Mouse (Mus musculus): ENCODE measurements around the gene Sgsm1. TPM values are rescaled to one million over a fixed set of nuclear protein-coding genes. Genes with fewer than 3 reads are reported as not detected.

Sgsm1 gene
- polyA plus RNA-seq, 1 experiment from 2014 or later: 9.8 TPM

GRCm38 (mm10) chr5:113221147-113221865 is 89.3 kb downstream of the Sgsm1 start, which contains the start of gene 2900026A02Rik:
2900026A02Rik (minus strand) TSS chr5:113221236.
- H3K27ac ChIP-seq: no peak within 1 kb of the TSS
- peak; percentile 44; the same call in 1 of the 2 replicates for ATAC-seq
- H3K4me2 ChIP-seq: peak within 1 kb of the TSS; percentile 91
- no peaks in the 10 kb centered on the region for H3K36me3 ChIP-seq (ENCODE audit: poor library complexity, severe bottlenecking)
- no peaks in the 10 kb centered on the region for H3K27me3 ChIP-seq
- peaks cover 20% of the 10 kb centered on the region for H3K4me1 ChIP-seq
- peak within 1 kb of the TSS; percentile 60 for H3K4me3 ChIP-seq
- no peaks in the 10 kb centered on the region for H3K9me3 ChIP-seq (replicated peaks)
- peak within 1 kb of the TSS; percentile 72 for H3K9ac ChIP-seq
- 9% methylated on average over 45 of the region's 62 CpGs for WGBS

- Histone ChIP-seq H3K27me3 (no peaks in the 10 kb centered on the region), H3K9me3 (replicated peaks) (no peaks in the 10 kb centered on the region), H3K9ac (peak overlapping the region; percentile 72), H3K36me3 (ENCODE audit: poor library complexity, severe bottlenecking) (no peaks in the 10 kb centered on the region), H3K4me3 (peak overlapping the region; percentile 60), H3K27ac (no peak overlapping the region), H3K4me1 (peaks cover 12% of the 10 kb centered on the region), H3K4me2 (peak overlapping the region; percentile 91)
- under 1% methylated on average over 63 of the region's 64 CpGs for WGBS
- ATAC-seq: peak; percentile 17
Observed at GRCm38 (mm10) chr5:113220383-113221146, 90.0 kb downstream of the Sgsm1 start.

GRCm38 (mm10) chr5:113219876-113220275 is 90.7 kb downstream of the Sgsm1 start:
- Histone ChIP-seq H3K27ac (no peak overlapping the region), H3K4me1 (peaks cover 8% of the 10 kb centered on the region), H3K4me2 (peak overlapping the region; percentile 91; the same call in 1 of the 2 replicates), H3K4me3 (no peak overlapping the region), H3K27me3 (no peaks in the 10 kb centered on the region), H3K36me3 (ENCODE audit: poor library complexity, severe bottlenecking) (no peaks in the 10 kb centered on the region), H3K9me3 (replicated peaks) (no peaks in the 10 kb centered on the region), H3K9ac (no peak overlapping the region)
- WGBS: 66% methylated on average over 7 of the region's 7 CpGs
- no peak for ATAC-seq

GRCm38 (mm10) chr5:113219450-113219849 is 91.1 kb downstream of the Sgsm1 start:
- Histone ChIP-seq H3K4me1 (peaks cover 8% of the 10 kb centered on the region), H3K36me3 (ENCODE audit: poor library complexity, severe bottlenecking) (no peaks in the 10 kb centered on the region), H3K9ac (no peak overlapping the region), H3K27me3 (no peaks in the 10 kb centered on the region), H3K9me3 (replicated peaks) (no peaks in the 10 kb centered on the region), H3K4me2 (no peak overlapping the region), H3K27ac (no peak overlapping the region), H3K4me3 (no peak overlapping the region)
- 88% methylated on average over 6 of the region's 6 CpGs for WGBS
- no peak for ATAC-seq

- Histone ChIP-seq H3K9me3 (replicated peaks) (no peaks in the 10 kb centered on the region), H3K27me3 (no peaks in the 10 kb centered on the region), H3K4me1 (peaks cover 8% of the 10 kb centered on the region), H3K4me2 (no peak overlapping the region), H3K36me3 (ENCODE audit: poor library complexity, severe bottlenecking) (no peaks in the 10 kb centered on the region), H3K9ac (no peak overlapping the region), H3K4me3 (no peak overlapping the region), H3K27ac (no peak overlapping the region)
- ATAC-seq: no peak
- WGBS: 85% methylated on average over 17 of the region's 17 CpGs
Observed at GRCm38 (mm10) chr5:113218617-113219235, 91.9 kb downstream of the Sgsm1 start.

- Histone ChIP-seq H3K27ac (no peak overlapping the region), H3K9me3 (replicated peaks) (no peaks in the 10 kb centered on the region), H3K27me3 (no peaks in the 10 kb centered on the region), H3K4me3 (no peak overlapping the region), H3K9ac (no peak overlapping the region), H3K36me3 (ENCODE audit: poor library complexity, severe bottlenecking) (no peaks in the 10 kb centered on the region), H3K4me2 (no peak overlapping the region), H3K4me1 (peaks cover 8% of the 10 kb centered on the region)
- ATAC-seq: no peak
- 84% methylated on average over 12 of the region's 12 CpGs for WGBS
Observed at GRCm38 (mm10) chr5:113217076-113217475, 93.5 kb downstream of the Sgsm1 start.

GRCm38 (mm10) chr5:113216328-113216960 is 94.1 kb downstream of the Sgsm1 start:
- WGBS: 76% methylated on average over 14 of the region's 14 CpGs
- Histone ChIP-seq H3K36me3 (ENCODE audit: poor library complexity, severe bottlenecking) (no peaks in the 10 kb centered on the region), H3K27me3 (no peaks in the 10 kb centered on the region), H3K4me3 (no peak overlapping the region), H3K9ac (no peak overlapping the region), H3K4me2 (no peak overlapping the region), H3K4me1 (peaks cover 8% of the 10 kb centered on the region), H3K9me3 (replicated peaks) (no peaks in the 10 kb centered on the region), H3K27ac (no peak overlapping the region)
- ATAC-seq: no peak

GRCm38 (mm10) chr5:113215610-113216011 is 95.0 kb downstream of the Sgsm1 start:
- Histone ChIP-seq H3K9me3 (replicated peaks) (no peaks in the 10 kb centered on the region), H3K9ac (no peak overlapping the region), H3K4me2 (no peak overlapping the region), H3K4me1 (peaks cover 5% of the 10 kb centered on the region), H3K36me3 (ENCODE audit: poor library complexity, severe bottlenecking) (no peaks in the 10 kb centered on the region), H3K27me3 (no peaks in the 10 kb centered on the region), H3K4me3 (no peak overlapping the region), H3K27ac (no peak overlapping the region)
- ATAC-seq: no peak
- WGBS: 83% methylated on average over 9 of the region's 9 CpGs

GRCm38 (mm10) chr5:113214455-113214854 is 96.1 kb downstream of the Sgsm1 start:
- Histone ChIP-seq H3K36me3 (ENCODE audit: poor library complexity, severe bottlenecking) (no peaks in the 10 kb centered on the region), H3K9ac (no peak overlapping the region), H3K9me3 (replicated peaks) (no peaks in the 10 kb centered on the region), H3K27ac (no peak overlapping the region), H3K4me1 (peaks cover 6% of the 10 kb centered on the region), H3K4me2 (no peak overlapping the region), H3K27me3 (no peaks in the 10 kb centered on the region), H3K4me3 (no peak overlapping the region)
- ATAC-seq: no peak
- 71% methylated on average over 11 of the region's 11 CpGs for WGBS

- Histone ChIP-seq H3K9me3 (replicated peaks) (no peaks in the 10 kb centered on the region), H3K4me2 (no peak overlapping the region), H3K9ac (no peak overlapping the region), H3K27ac (no peak overlapping the region), H3K36me3 (ENCODE audit: poor library complexity, severe bottlenecking) (no peaks in the 10 kb centered on the region), H3K27me3 (no peaks in the 10 kb centered on the region), H3K4me1 (peaks cover 11% of the 10 kb centered on the region), H3K4me3 (no peak overlapping the region)
- WGBS: 87% methylated on average over 8 of the region's 8 CpGs
- no peak for ATAC-seq
Observed at GRCm38 (mm10) chr5:113214041-113214440, 96.5 kb downstream of the Sgsm1 start.

- Histone ChIP-seq H3K4me1 (peaks cover 18% of the 10 kb centered on the region), H3K27ac (no peak overlapping the region), H3K9me3 (replicated peaks) (no peaks in the 10 kb centered on the region), H3K27me3 (no peaks in the 10 kb centered on the region), H3K4me2 (no peak overlapping the region), H3K9ac (no peak overlapping the region), H3K4me3 (no peak overlapping the region), H3K36me3 (ENCODE audit: poor library complexity, severe bottlenecking) (no peaks in the 10 kb centered on the region)
- ATAC-seq: no peak
- 88% methylated on average over 10 of the region's 10 CpGs for WGBS
Observed at GRCm38 (mm10) chr5:113212156-113212835, 98.3 kb downstream of the Sgsm1 start.

Measured in forebrain, embryonic 13.5 days (tissue).